Mouse (Mus musculus): ENCODE measurements around the gene Grk2.

Grk2 gene

DNA sequence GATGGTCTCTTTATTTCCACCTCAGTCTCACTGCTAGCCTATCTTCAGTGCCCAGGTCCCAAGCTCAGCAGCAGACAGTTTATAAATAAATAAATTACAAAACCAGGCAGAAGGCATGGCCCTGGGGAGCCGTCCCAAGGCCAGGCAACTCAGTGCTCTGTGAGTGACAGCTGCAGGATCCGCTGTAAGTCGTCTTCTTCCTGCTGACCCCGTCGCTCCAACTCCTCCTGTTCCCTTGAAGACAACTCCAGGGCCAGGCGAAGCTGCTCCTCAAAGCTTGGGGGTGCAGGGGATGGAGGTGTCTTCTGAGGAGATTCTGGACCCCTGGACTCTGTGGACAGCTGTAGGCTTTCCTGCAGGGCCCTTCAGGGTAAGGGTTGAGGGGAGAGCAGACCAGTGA, 35.8 kb downstream of the Grk2 start:
- in situ Hi-C loops (cut with MboI, MseI) = no loop called here

DNA sequence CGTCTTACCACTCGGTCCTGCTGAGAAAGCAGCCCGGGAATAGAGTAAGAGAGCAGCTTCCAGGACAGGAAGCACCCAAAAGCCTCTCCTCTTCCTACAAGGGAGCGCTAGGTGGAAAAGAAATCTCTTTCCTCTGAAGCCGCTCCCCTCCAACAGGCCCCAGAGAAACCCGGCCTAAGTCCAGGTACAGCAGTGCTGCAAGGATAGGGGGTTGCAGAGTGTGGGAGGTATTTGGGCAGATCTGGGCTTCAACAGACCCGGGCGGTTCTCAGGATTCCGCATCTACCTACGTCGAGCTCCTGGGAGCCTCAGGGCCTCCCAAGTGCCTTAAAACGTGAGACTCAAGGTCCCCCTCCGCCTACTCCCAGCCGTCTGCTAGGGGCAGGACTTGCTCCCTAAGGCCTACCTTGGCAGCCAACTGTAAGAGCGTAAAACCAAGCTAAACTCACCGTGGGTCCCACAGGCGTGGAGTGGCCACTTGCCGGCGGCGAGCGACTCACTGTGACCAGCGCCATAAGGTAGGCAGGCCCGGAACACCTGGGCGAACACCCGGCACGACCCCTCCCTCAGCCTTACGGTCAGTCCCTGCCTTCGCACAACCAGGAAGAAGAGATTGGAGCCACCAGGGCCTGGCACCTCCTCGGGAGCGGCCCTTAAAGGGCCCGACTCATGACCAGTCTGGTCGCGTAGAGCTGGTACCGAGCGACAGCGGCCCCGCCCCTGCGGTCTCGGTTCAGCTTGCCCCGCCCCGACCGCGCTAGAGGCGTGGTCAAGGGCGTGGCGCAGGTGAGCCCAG, 37.3 kb downstream of the Grk2 start, which contains the start of gene Ssh3:
Gene Ssh3 (minus strand): TSS at position 615 of the 796 bp plus-strand sequence.
- in situ Hi-C loops (cut with MboI, MseI) = no loop called here

DNA sequence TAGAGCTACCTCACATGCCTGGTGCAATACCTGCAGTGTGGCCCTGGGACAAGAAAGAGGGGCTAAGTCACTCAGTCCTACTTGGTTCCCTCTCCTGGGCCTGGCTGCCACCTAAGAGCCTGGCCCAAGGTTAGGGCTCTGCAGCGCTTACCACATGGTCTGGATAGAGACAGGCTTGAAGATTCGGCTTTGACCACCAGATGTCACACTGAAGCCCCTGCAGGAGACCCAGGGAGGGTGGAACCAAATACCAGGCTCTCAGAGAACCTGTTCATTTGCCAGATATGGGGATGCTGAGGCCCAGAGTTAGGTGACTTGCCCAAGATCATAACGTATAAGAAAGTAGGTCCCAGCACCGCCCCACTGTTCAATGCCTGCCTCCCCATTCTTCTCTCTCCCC, 40.1 kb downstream of the Grk2 start:
- in situ Hi-C loops (cut with MboI, MseI) = no loop called here

DNA sequence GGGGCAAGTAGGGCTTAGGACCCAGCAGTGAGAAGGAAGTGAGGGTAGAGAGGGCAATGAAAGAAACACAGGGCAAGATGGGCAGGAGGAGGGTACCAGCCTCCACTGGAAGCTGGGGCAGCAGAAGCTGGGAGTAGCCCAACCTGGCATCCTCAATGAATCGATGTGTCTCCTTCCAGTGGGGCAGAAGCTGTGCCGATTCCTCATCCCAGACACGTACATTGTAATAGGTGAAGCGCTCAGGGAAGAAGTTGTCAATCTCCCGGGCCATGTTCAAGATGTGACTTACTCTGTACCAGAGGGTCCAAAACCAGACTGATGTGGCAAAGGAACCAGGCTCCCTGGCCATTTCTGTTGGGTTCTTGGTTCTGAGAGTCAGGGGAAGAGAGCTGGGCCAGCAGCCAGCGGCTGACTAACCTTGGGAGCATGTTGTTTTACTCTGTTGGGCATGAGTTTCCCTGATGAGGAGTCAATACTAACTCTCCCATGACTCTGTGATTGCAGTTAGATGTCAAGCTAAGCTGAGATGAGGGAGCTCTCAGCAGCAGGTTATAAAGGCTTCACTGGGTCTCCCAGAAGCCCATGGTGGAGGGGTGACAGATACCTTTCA, 41.7 kb downstream of the Grk2 start:
- in situ Hi-C loops (cut with MboI, MseI) = no loop called here

DNA sequence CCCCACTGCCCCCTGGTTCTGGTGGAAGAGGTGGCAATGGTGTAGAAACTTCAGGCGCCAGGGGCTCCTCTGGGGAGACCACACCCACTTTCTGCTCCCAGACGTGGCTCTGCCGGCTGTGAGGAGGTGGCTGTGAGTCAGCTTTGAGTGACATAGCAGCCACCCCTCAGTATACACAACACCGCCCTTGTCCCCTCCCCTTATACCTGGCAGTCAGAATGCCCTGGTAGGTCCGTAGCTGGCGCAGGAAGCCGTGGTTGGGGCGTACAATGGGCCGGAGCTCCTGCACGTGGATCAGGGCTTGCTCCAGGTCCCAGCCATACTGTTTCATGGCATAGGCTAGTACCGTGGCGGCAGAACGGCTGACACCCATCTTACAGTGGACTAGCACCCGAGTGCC, 42.3 kb downstream of the Grk2 start:
- in situ Hi-C loops (cut with MboI, MseI) = no loop called here

DNA sequence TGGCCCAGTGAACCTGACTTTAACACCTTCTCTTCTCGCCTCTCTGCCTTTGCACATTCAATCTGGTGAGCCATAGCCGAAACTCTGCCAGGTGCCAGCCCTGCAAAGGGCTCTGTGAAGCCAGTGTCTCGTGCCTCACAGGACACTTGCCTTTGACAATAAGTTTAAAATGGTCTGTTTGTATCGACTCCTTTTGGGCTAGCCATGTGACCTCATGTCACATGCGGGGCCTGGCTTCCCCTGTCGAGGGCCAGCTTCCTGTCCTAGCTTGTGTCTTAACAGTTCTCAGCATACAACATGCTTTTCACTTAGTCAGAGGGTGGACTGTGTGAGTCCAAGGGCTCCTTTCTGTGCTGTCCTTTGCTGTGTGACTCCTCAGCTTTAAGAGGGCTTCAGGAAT, 43.3 kb downstream of the Grk2 start:
- in situ Hi-C loops (cut with MboI, MseI) = no loop called here

DNA sequence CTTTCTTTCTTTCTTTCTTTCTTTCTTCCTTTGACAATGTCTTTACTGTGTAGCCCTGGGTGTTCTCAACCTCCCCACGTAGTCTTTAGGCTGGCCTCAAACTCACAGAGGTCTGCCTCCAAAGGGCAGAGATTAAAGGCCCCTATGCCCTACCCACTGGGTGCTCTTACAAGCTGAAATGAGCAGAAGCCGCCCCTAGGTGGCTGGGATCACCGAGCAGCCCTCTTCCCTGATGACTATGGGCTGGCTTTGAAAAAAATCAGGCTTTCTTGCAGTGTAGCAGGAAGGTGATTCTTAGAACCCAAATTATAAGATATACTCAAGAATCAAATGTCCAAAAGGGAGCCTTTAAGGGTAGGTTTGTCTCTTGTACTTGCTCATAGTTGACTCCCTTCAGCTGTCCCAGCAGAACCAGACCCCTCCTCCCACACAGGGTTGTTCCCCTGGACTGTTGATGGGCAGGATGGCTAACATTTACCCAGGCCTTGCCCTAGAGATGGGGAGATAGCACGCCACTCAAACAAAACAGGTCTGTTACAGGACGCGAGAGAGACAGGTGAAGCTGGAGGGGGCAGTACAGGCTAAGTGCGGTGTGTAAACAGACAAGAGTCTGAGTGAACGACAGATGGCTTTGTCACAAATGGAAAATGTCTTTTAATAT, 44.9 kb downstream of the Grk2 start:
- in situ Hi-C loops (cut with MboI, MseI) = no loop called here

DNA sequence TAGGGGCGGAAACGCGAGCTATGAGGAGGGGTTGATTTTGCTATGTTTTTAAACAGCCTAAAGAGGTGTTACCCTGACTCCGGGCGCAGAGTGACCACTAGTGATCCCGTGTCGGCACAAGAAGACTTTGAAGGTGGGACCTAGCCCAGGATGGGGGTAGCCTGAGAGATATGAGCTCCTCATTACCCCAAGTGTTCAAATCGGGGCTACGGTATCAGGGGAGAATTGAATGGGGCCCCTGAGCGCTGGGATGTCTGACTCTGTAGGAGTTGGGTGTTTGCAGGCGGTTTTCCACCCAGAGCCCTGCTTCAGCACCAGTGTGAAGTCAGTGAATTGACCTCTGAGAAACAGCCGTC, 48.1 kb downstream of the Grk2 start:
- in situ Hi-C loops (cut with MboI, MseI) = no loop called here

DNA sequence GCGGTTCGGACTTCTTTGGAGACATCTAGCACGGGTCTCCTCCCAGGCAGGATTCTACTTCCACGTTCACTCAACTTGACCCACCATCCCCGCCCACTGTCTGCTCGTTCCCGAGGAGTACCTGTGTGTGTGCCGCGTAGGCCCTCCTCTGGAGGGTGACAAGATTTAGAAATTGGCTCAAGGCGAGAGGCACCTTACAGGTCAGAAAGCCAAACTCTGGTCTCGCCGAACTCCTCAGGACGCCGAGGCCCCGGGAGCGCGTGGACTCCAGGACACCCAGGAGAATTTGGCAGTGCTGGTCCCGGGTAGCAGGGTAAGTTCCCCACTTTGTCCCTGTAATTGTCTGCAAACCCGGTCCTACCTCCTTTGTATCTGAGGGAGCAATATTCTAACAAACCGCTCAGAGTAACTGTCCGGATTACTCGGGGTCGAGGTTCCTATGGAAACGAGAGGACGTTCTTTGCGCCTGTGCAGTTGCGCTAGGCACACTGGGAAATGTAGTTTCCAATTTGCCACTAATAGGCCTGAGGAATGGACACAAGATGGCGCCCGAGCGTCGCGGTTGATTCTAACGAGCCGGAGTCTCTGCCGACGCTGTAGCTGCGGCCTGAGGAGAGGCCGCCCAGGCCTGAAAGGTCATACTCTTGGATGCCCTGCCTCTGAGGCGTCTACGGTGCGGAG, 48.7 kb downstream of the Grk2 start:
- in situ Hi-C loops (cut with MboI, MseI) = no loop called here

DNA sequence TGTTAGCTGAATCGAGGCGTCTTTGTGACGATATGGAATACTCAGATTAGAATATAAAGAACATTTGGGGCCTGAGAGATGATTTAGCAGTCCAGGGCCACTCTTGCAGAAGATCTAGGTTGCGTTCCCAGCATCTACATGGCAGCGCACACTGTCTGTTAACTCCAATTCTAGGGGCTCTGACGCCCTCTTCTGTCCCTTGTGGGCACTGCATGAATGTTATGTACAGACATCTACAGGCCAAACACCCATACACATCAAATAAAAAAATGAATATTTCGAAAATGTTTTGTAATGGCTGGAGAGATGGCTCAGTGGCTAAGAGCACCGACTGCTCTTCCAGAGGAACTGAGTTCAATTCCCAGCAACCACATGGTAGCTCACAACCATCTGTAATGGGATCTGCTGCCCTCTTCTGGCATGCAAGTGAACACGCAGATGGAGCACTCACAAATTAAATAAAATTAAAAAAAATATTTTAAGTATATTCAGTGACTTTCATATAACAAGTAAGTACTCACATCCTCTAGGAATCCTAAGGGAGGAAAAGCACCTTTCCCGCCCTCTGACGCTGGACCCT, 50.3 kb downstream of the Grk2 start:
- in situ Hi-C loops (cut with MboI, MseI) = no loop called here

DNA sequence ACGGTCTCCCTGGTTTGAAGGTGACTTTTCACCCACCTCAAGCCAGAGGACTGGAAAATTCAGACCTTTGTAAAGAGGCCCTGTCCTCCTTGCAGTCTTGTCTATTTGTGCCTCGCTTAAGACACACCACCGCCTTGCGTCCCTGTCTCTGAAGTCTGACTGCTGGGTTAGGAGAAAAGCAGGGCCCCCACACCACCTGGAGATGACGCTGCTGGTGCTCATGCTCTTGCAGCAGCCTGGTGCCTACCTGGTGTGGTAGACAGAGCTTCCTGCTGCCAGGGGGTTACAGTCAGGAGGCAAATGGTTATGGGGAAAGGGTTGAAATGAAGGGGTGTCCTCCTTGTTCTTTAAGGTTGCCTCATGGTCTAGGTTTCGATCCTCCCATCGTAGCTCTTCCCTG, 51.8 kb downstream of the Grk2 start:
- in situ Hi-C loops (cut with MboI, MseI) = no loop called here

DNA sequence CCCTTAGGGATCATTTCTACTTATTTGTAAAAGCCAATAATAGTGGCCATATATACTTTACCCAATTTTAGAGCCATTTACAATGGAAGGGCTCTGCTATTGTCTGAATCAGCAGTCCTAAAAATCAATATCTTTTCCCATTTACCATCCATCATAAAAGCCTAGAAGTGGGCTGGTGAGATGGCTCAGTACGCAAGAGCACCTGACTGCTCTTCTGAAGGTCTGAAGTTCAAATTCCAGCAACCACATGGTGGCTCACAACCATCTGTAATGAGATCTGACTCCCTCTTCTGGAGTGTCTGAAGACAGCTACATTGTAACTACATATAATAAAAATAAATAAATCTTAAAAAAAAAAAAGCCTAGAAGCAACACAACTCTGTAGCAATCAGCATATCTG, 57.3 kb downstream of the Grk2 start:
- in situ Hi-C loops (cut with MboI, MseI) = loop anchor here (5.0 kb wide), 1 partner anchor 41 kb away; no protein-coding TSS in a partner anchor

DNA sequence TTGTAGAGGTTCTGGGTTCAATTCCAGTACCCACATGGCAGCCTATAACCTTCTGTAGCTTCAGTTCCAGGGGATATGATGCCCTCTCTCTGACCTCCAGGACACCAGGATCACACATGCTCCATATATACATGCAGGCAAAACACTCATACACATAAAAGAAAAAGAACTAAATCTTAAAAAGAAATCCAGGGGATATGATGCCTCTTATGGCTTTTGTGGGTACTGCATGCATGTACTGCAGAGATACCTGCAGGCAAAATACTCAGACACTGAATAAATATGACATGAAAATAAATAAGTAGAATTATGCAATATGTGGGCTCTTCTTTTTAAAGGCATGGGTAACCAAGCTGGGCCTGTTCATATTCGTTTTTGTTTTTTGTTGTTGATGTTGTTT, 59.0 kb downstream of the Grk2 start:
- in situ Hi-C loops (cut with MboI, MseI) = loop anchor here (5.0 kb wide), 1 partner anchor 40 kb away; no protein-coding TSS in a partner anchor

DNA sequence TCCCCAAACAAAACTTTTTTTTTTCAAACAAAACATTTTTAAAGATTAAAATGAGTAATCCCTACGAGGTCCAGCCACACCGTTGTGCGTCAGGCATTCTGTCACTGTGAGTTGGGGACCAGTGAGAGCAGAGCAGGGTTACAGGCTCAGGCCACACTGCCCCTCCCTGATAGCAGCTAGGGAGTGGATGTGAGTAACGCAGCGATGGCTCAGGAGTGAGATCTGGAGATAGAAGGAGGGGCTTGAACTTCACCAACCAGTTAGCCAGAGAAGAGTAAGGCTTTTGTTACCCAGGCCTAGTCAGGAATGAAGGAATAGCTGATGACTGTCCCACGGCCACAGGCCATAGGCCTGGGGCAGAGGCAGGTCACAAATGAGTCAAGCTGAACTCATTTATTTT, 61.2 kb downstream of the Grk2 start:
- in situ Hi-C loops (cut with MboI, MseI) = loop anchor here (5.0 kb wide), 1 partner anchor 37 kb away; no protein-coding TSS in a partner anchor

DNA sequence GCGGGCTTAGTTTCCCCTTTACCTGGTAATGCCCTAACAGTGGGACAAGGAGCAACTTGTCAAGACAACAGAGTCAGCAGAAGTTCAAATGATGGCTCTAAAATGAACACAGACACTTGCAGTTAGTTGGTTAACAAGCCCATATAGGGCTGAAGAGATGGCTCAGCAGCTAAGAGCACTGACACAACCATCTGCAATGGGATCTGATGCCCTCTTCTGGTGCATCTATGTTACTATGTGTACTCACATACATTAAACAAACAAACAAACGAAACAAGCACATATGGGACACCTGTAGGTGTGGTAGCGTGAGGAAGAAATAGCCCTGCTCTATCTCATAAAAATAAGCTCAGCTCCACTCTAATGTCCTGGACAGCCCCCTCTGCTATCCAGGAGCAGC, 63.6 kb downstream of the Grk2 start:
- in situ Hi-C loops (cut with MboI, MseI) = no loop called here

DNA sequence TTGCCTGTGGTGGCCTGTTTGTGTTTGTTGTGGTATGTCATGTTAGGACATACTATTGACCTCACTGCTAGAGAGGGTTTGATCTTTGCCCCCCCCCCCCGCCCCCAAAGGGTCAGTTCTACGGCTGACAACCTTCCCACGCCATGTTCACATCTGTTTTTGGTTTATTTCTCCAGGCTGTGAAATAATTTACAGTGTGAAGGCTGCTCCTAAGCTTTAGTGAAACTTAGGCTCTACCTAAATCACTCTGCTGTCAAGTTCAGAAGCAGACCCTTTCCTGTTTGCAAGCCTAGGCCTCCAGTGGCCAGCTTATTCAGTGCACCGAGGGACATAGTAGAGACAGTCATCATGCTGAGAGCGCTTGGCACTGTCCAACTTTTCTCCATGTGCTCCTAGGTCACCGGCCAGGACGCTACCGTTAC, 65.8 kb downstream of the Grk2 start:
- in situ Hi-C loops (cut with MboI, MseI) = no loop called here

Data from T-helper 2 cell (primary cell).